ENCODE assay signal across 33 mouse cellular contexts in genomic region chr13:93300581-93300980, GRCm38 (mm10). TPM values are rescaled to one million over a fixed set of nuclear protein-coding genes. Genes with fewer than 3 reads are reported as not detected.
DNase-seq lines count a peak whose midpoint lies in the region; ATAC-seq and TF ChIP-seq lines count a peak whose summit lies in the region.
"Had no signal": no experiment of that assay in that cellular context is flagged by ENCODE, and none has a peak within 500 bp of the region (broad histone marks: within the 10 kb centered on the region; RNA-seq: fewer than 3 reads in every experiment).

No protein-coding gene starts in this region.

- no peaks in the 10 kb centered on the region for H3K9me3 ChIP-seq in lung, postnatal 0 days (ENCODE audit: low read length)
- no peaks in the 10 kb centered on the region for H3K9me3 ChIP-seq in MEL (replicated peaks; ENCODE audit: insufficient read depth, low read length)
- no peaks in the 10 kb centered on the region for H3K9me3 ChIP-seq in midbrain, embryonic 13.5 days
- H3K9me3 ChIP-seq: embryonic facial prominence, embryonic 12.5 days; G1E; heart, embryonic 10.5 days; heart, embryonic 15.5 days; hindbrain, embryonic 12.5 days; intestine, embryonic 15.5 days; liver, embryonic 15.5 days; lung, embryonic 15.5 days; midbrain, embryonic 10.5 days; neural tube, embryonic 13.5 days had no signal

- H3K4me3 ChIP-seq in lung, postnatal 0 days (ENCODE audit: low read depth, low read length): no peak overlapping the region
- H3K4me3 ChIP-seq in MEL (ENCODE audit: control insufficient read depth in 1 of 2, insufficient read depth in 1 of 2, low read depth in 2 of 2, low read length in 2 of 2): peak overlapping the region in 1 of 2 experiments; percentile 60; a peak in 2 of 4 replicates
- no peak overlapping the region for H3K4me3 ChIP-seq in midbrain, embryonic 13.5 days (replicated peaks)
- H3K4me3 ChIP-seq: embryonic facial prominence, embryonic 12.5 days; heart, embryonic 10.5 days; heart, embryonic 15.5 days; hindbrain, embryonic 12.5 days; intestine, embryonic 15.5 days; liver, embryonic 15.5 days; lung, embryonic 15.5 days; midbrain, embryonic 10.5 days; myocyte; neural tube, embryonic 13.5 days had no signal

- H3K27ac ChIP-seq in lung, postnatal 0 days (ENCODE audit: low read length): no peak overlapping the region
- peak overlapping the region; percentile 45 for H3K27ac ChIP-seq in MEL (ENCODE audit: control insufficient read depth, low read depth, low read length)
- H3K27ac ChIP-seq in midbrain, embryonic 13.5 days: no peak overlapping the region
- H3K27ac ChIP-seq: embryonic facial prominence, embryonic 12.5 days; heart, embryonic 10.5 days; heart, embryonic 15.5 days; hindbrain, embryonic 12.5 days; hindbrain, postnatal 0 days; intestine, embryonic 15.5 days; kidney, postnatal 0 days; lung, embryonic 15.5 days; midbrain, embryonic 10.5 days; neural tube, embryonic 13.5 days; stomach, postnatal 0 days had no signal

- H3K4me1 ChIP-seq in lung, postnatal 0 days (ENCODE audit: insufficient read depth, low read depth, low read length): no peaks in the 10 kb centered on the region
- peaks cover 4 to 8% of the 10 kb centered on the region in 2 experiments for H3K4me1 ChIP-seq in MEL (ENCODE audit: control insufficient read depth in 1 of 2, insufficient read depth in 2 of 2, low read length in 2 of 2)
- H3K4me1 ChIP-seq in midbrain, embryonic 13.5 days (replicated peaks): peaks cover 14% of the 10 kb centered on the region
- H3K4me1 ChIP-seq: heart, embryonic 15.5 days; intestine, embryonic 15.5 days had no signal

- TF ChIP-seq RAD21 in MEL (IDR thresholded peaks at IDR 0.05; ENCODE audit: low read depth, low read length): no peak

- DNase-seq in lung, postnatal 0 days (ENCODE audit: low spot score): peak; percentile 28
- DNase-seq in lung, postnatal 14 days: no peak
- peak; percentile 80 for DNase-seq in MEL (ENCODE audit: low read depth, low spot score)
- DNase-seq in splenic B cell, adult 2 months (ENCODE audit: low read depth, low spot score): peak; percentile 57
- no peak for DNase-seq in thymus, adult 18-20 months
- no peak for DNase-seq in embryo, embryonic 11 days
- DNase-seq: adrenal gland, postnatal 36 days; cerebellum, adult 8-10 months; cerebellum, postnatal 25 days; gastrocnemius, postnatal 14 days; heart, adult 11 months; kidney, adult 8-10 months; layer of hippocampus, postnatal 36 days; liver; lung, postnatal 4 days; right cerebral cortex, postnatal 14 days had no signal

- H3K4me2 ChIP-seq in lung, postnatal 0 days (replicated peaks; ENCODE audit: low read depth, low read length): no peak overlapping the region
- H3K4me2 ChIP-seq in midbrain, embryonic 13.5 days (replicated peaks): no peak overlapping the region
- H3K4me2 ChIP-seq: embryonic facial prominence, embryonic 12.5 days; heart, embryonic 15.5 days; hindbrain, embryonic 12.5 days; intestine, embryonic 15.5 days; liver, embryonic 15.5 days; lung, embryonic 15.5 days; neural tube, embryonic 13.5 days had no signal

- 82% methylated on average over 5 of the region's 5 CpGs for WGBS in lung, postnatal 0 days
- WGBS in midbrain, embryonic 13.5 days: 93% methylated on average over 5 of the region's 5 CpGs

- no peak for TF ChIP-seq EP300 in lung, postnatal 0 days (IDR thresholded peaks at IDR 0.05)
- peak; percentile 35 to 61; a peak in 2 of 4 replicates for TF ChIP-seq EP300 in MEL (IDR thresholded peaks at IDR 0.05; ENCODE audit: low read depth in 1 of 2, low read length in 2 of 2)

- no peak for TF ChIP-seq POLR2A in MEL (IDR thresholded peaks at IDR 0.05; ENCODE audit: control insufficient read depth in 1 of 2, insufficient read depth in 1 of 2, low read depth in 1 of 2, low read length in 2 of 2, poor library complexity in 1 of 2)

- TF ChIP-seq CTCF in lung, postnatal 0 days (IDR thresholded peaks at IDR 0.05): no peak
- no peak for TF ChIP-seq CTCF in MEL (IDR thresholded peaks at IDR 0.05 in 2 of 3, conservative IDR thresholded peaks at IDR 0.05 in 1 of 3; ENCODE audit: control insufficient read depth in 1 of 3, insufficient read depth in 1 of 3, low read depth in 2 of 3, low read length in 3 of 3, poor library complexity in 1 of 3, severe bottlenecking in 1 of 3)

- no peaks in the 10 kb centered on the region for H3K36me3 ChIP-seq in lung, postnatal 0 days (ENCODE audit: insufficient read depth, low read length)
- peaks cover 0 to 11% of the 10 kb centered on the region in 2 experiments; a peak in 2 of 4 replicates for H3K36me3 ChIP-seq in MEL (ENCODE audit: control insufficient read depth in 1 of 2, insufficient read depth in 2 of 2, low read length in 2 of 2)
- no peaks in the 10 kb centered on the region for H3K36me3 ChIP-seq in splenic B cell, adult 2 months (ENCODE audit: control insufficient read depth, insufficient read depth, low read length, poor library complexity, severe bottlenecking)
- H3K36me3 ChIP-seq in midbrain, embryonic 13.5 days: no peaks in the 10 kb centered on the region
- H3K36me3 ChIP-seq: embryonic facial prominence, embryonic 12.5 days; G1E; heart, embryonic 10.5 days; heart, embryonic 15.5 days; hindbrain, embryonic 12.5 days; intestine, embryonic 15.5 days; liver, embryonic 15.5 days; lung, embryonic 15.5 days; midbrain, embryonic 10.5 days; neural tube, embryonic 13.5 days had no signal

- H3K9ac ChIP-seq in lung, postnatal 0 days (replicated peaks; ENCODE audit: low read depth): no peak overlapping the region
- peak overlapping the region; percentile 55 for H3K9ac ChIP-seq in MEL (ENCODE audit: control insufficient read depth, low read depth, low read length, poor library complexity, severe bottlenecking)
- no peak overlapping the region for H3K9ac ChIP-seq in midbrain, embryonic 13.5 days (replicated peaks)
- H3K9ac ChIP-seq: embryonic facial prominence, embryonic 12.5 days; heart, embryonic 15.5 days; hindbrain, embryonic 12.5 days; intestine, embryonic 15.5 days; liver, embryonic 15.5 days; lung, embryonic 15.5 days; neural tube, embryonic 13.5 days had no signal

- no peaks in the 10 kb centered on the region for H3K27me3 ChIP-seq in lung, postnatal 0 days (replicated peaks; ENCODE audit: insufficient read depth, low read length)
- H3K27me3 ChIP-seq in MEL (ENCODE audit: control insufficient read depth in 1 of 2, insufficient read depth in 2 of 2, low read length in 2 of 2): no peaks in the 10 kb centered on the region
- H3K27me3 ChIP-seq in splenic B cell, adult 2 months (ENCODE audit: control insufficient read depth, insufficient read depth, low read length, poor library complexity, severe bottlenecking): no peaks in the 10 kb centered on the region
- H3K27me3 ChIP-seq in midbrain, embryonic 13.5 days: no peaks in the 10 kb centered on the region
- H3K27me3 ChIP-seq: embryonic facial prominence, embryonic 12.5 days; heart, embryonic 15.5 days; hindbrain, embryonic 12.5 days; intestine, embryonic 15.5 days; liver, embryonic 15.5 days; lung, embryonic 15.5 days; neural tube, embryonic 13.5 days had no signal

- peaks cover 15% of the 10 kb centered on the region for H3K79me2 ChIP-seq in MEL (ENCODE audit: control insufficient read depth, insufficient read depth, low read length, poor library complexity)

- ATAC-seq in lung, postnatal 0 days: no peak
- ATAC-seq in granulocyte monocyte progenitor cell, adult 5-6 weeks (replicated peaks; ENCODE audit: poor library complexity, severe bottlenecking): peak; percentile 30; the same call in 1 of the 2 replicates
- ATAC-seq in midbrain, embryonic 13.5 days: no peak
- ATAC-seq: forebrain, embryonic 14.5 days; hindbrain, postnatal 0 days; intestine, embryonic 15.5 days had no signal

TF ChIP-seq in MEL, 35 proteins besides CTCF, POLR2A, EP300 and RAD21 (continues in another document):
- TF ChIP-seq USF2 (IDR thresholded peaks at IDR 0.05; ENCODE audit: borderline replicate concordance in 1 of 2, insufficient read depth in 1 of 2, low read depth in 1 of 2, low read length in 2 of 2) (no peak), NELFE (IDR thresholded peaks at IDR 0.05; ENCODE audit: low read depth, low read length) (peak; percentile 20; the same call in 1 of the 2 replicates), USF1 (IDR thresholded peaks at IDR 0.05; ENCODE audit: low read depth, low read length) (no peak), JUND (IDR thresholded peaks at IDR 0.05; ENCODE audit: low read depth, low read length) (no peak), ZC3H11A (IDR thresholded peaks at IDR 0.05; ENCODE audit: low read depth, low read length) (no peak), ZNF384 (IDR thresholded peaks at IDR 0.05; ENCODE audit: low read depth, low read length) (no peak), UBTF (IDR thresholded peaks at IDR 0.05; ENCODE audit: borderline replicate concordance, insufficient read depth, low read depth, low read length) (no peak), MEF2A (IDR thresholded peaks at IDR 0.05; ENCODE audit: extremely low read depth, insufficient replicate concordance, low read depth, low read length, poor library complexity, severe bottlenecking) (no peak), POLR2AphosphoS5 (IDR thresholded peaks at IDR 0.05; ENCODE audit: borderline replicate concordance, low read depth, low read length) (no peak), MYB (IDR thresholded peaks at IDR 0.05; ENCODE audit: low read depth, low read length) (0 out of 2 replicates have a peak, but pooled peaks have one; percentile 40), HCFC1 (IDR thresholded peaks at IDR 0.05; ENCODE audit: low read depth, low read length) (peak; percentile 72), SMC3 (IDR thresholded peaks at IDR 0.05; ENCODE audit: low read depth, low read length) (no peak), ELF1 (IDR thresholded peaks at IDR 0.05; ENCODE audit: low read depth, low read length) (peak; percentile 84), GATA1 (IDR thresholded peaks at IDR 0.05; ENCODE audit: low read depth, low read length) (no peak), GABPA (IDR thresholded peaks at IDR 0.05; ENCODE audit: low read depth, low read length) (no peak), SIN3A (IDR thresholded peaks at IDR 0.05; ENCODE audit: low read length) (peak; percentile 66), TCF12 (IDR thresholded peaks at IDR 0.05; ENCODE audit: low read depth, low read length) (no peak), ZMIZ1 (IDR thresholded peaks at IDR 0.05; ENCODE audit: low read depth, low read length) (no peak), MAX (IDR thresholded peaks at IDR 0.05; ENCODE audit: low read length) (no peak), ZKSCAN1 (IDR thresholded peaks at IDR 0.05; ENCODE audit: low read depth, low read length) (no peak)

RNA-seq across cellular contexts. Expression of gene Homer1, which starts 1.1 kb away (rescaled TPM):
- 2.3 and 2.7 TPM in 2 replicates for polyA plus RNA-seq in lung, postnatal 0 days (2015; fragmentation: Nextera tagmentation; extraction: Ambion mirVana)
- total RNA-seq in MEL (2012; rRNA removed): 20.6 and 23.1 TPM in 2 replicates
- polyA plus RNA-seq in MEL (2012; ENCODE audit: insufficient read depth in 1 of 2, insufficient read length in 2 of 2, low read depth in 1 of 2, low replicate concordance in 2 of 2, missing spikeins in 1 of 2): 10 to 100 TPM in 1 of 2 experiments, not detected in 1; 19.5 TPM
- 11.0 and 13.0 TPM in 2 replicates for total RNA-seq in granulocyte monocyte progenitor cell, adult 5-6 weeks (2014; fragmentation: Nextera tagmentation)
- 13.7 and 18.4 TPM in 2 replicates for total RNA-seq in granulocyte monocyte progenitor cell, adult 5-6 weeks (2017)
- polyA plus RNA-seq in midbrain, embryonic 13.5 days (2015; fragmentation: Nextera tagmentation; extraction: Ambion mirVana): 9.6 and 10.0 TPM in 2 replicates

Comparison
In these comparisons a context has a peak if more than half of its experiments do, and no peak if none do; other contexts are left out.
1. DNase-seq: peak in lung, postnatal 0 days (single experiment), MEL (single experiment) and splenic B cell, adult 2 months (single experiment); none in lung, postnatal 14 days (single experiment), thymus, adult 18-20 months (0 of 2) and embryo, embryonic 11 days (single experiment).